Mouse (Mus musculus): ENCODE measurements around the gene Tspan11.

- TF ChIP-seq CTCF (IDR thresholded peaks at IDR 0.05; ENCODE audit: control insufficient read depth, insufficient read depth, insufficient read length) (peak; percentile 59), USF1 (IDR thresholded peaks at IDR 0.05; ENCODE audit: low read depth) (no peak), MYOD1 (IDR thresholded peaks at IDR 0.05; ENCODE audit: control insufficient read depth, insufficient read length, low read depth) (no peak), MAX (IDR thresholded peaks at IDR 0.05) (no peak), MYOG (IDR thresholded peaks at IDR 0.05; ENCODE audit: control insufficient read depth, extremely low read depth, insufficient read length) (no peak), CEBPB (IDR thresholded peaks at IDR 0.05; ENCODE audit: low read depth) (no peak)
Observed at GRCm38 (mm10) chr6:127945725-127946124, 58.3 kb downstream of the Tspan11 start.

All from C2C12 (cell line).